Mouse (Mus musculus) left cerebral cortex, adult 8-10 months (tissue): ENCODE measurements around the gene Prune1. TPM values are rescaled to one million over a fixed set of nuclear protein-coding genes. Genes with fewer than 3 reads are reported as not detected.
A peak's percentile ranks its signal among the peaks of the same experiment; 100 is the strongest.

ENCODE experiments used
- DNase-seq, 2 experiments: peaks; one replicate each; pipeline ENCODE4 v3.0.0; 2022; ENCODE audit warnings: low spot score in 2 of 2
- total RNA-seq, 4 experiments: library from RNA; stranded (reverse); gene quantifications; 2 replicates each; pipeline ENCODE4 v1.2.4; 2022

Prune1 gene
- total RNA-seq, 4 experiments from 2014 or later: 24.0 to 27.2 (median 25.2) TPM

GRCm38 (mm10) chr3:95307100-95307499 is 25.2 kb upstream of the Prune1 start, which contains the start of gene Anxa9:
Gene Anxa9 (minus strand): TSS chr3:95307176.
- DNase-seq: no peak

- no peak for DNase-seq
Observed at GRCm38 (mm10) chr3:95306244-95306643, 24.4 kb upstream of the Prune1 start.

GRCm38 (mm10) chr3:95301204-95301796 is 19.4 kb upstream of the Prune1 start:
- no peak for DNase-seq

GRCm38 (mm10) chr3:95298018-95298417 is 16.1 kb upstream of the Prune1 start:
- DNase-seq: no peak

GRCm38 (mm10) chr3:95296103-95296469 is 14.2 kb upstream of the Prune1 start:
- DNase-seq: no peak

GRCm38 (mm10) chr3:95295321-95296102 is 13.6 kb upstream of the Prune1 start:
- DNase-seq: no peak

- no peak for DNase-seq
Observed at GRCm38 (mm10) chr3:95294718-95295117, 12.8 kb upstream of the Prune1 start.

- no peak for DNase-seq
Observed at GRCm38 (mm10) chr3:95294316-95294715, 12.4 kb upstream of the Prune1 start.

- DNase-seq: no peak
Observed at GRCm38 (mm10) chr3:95293537-95293936, 11.7 kb upstream of the Prune1 start.

- DNase-seq: no peak
Observed at GRCm38 (mm10) chr3:95292899-95293298, 11.0 kb upstream of the Prune1 start.

GRCm38 (mm10) chr3:95291041-95291440 is 9.2 kb upstream of the Prune1 start:
- DNase-seq: no peak

- DNase-seq: no peak
Observed at GRCm38 (mm10) chr3:95290156-95290555, 8.3 kb upstream of the Prune1 start.

GRCm38 (mm10) chr3:95289419-95289818 is 7.5 kb upstream of the Prune1 start:
- no peak for DNase-seq

GRCm38 (mm10) chr3:95287541-95287940 is 5.7 kb upstream of the Prune1 start:
- no peak for DNase-seq

- no peak for DNase-seq
Observed at GRCm38 (mm10) chr3:95286510-95286909, 4.6 kb upstream of the Prune1 start.

GRCm38 (mm10) chr3:95286011-95286410 is 4.1 kb upstream of the Prune1 start:
- no peak for DNase-seq

- no peak for DNase-seq
Observed at GRCm38 (mm10) chr3:95285390-95285789, 3.5 kb upstream of the Prune1 start.

- DNase-seq: no peak
Observed at GRCm38 (mm10) chr3:95284501-95285281, 2.8 kb upstream of the Prune1 start.

GRCm38 (mm10) chr3:95284062-95284461 is 2.2 kb upstream of the Prune1 start:
- DNase-seq: no peak

- no peak for DNase-seq
Observed at GRCm38 (mm10) chr3:95283589-95283941, 1.7 kb upstream of the Prune1 start.

- DNase-seq: peak; percentile 62 to 63
Observed at GRCm38 (mm10) chr3:95282865-95283588, 1.2 kb upstream of the Prune1 start.
